Mouse (Mus musculus): Measurements from ENCODE around the gene Ubxn11.

DNA sequence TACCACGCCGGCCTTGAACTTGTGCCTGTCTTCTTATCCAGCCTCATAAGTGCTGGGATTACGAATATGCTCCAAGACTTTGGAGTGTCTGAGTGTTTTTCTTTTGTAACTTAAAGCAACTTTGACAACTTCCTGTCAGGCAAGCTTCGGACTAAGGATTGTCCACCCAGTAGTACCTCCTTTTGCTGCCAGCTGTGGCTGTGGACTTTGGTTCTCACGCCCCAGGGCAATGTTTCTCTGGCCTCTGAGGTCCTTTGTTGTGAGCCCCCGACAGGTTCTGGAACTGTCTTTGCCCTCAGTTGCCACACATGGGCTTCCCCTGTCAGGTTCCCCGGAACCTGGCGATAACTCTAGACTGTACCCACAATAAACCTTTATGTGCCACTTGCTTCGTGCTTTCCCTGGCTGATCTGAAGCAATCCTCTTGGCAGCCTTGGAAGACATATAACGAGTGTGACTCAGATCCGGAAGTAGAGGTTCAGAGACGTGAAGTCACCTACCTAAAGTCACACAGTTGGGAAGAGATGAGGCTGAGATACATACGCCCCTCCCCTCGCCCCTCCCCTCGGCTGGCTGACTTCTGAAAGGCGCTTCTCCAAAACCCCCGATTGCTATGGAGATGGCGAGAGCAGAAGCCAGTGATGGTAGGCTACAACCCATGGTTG lies 41.1 kb upstream of the Ubxn11 start:
- TF ChIP-seq CTCF (conservative IDR thresholded peaks at IDR 0.05; ENCODE audit: low read length) (no peak), POU5F1 (IDR thresholded peaks at IDR 0.05; ENCODE audit: borderline replicate concordance, low read length) (no peak)
